In the genomic region with DNA sequence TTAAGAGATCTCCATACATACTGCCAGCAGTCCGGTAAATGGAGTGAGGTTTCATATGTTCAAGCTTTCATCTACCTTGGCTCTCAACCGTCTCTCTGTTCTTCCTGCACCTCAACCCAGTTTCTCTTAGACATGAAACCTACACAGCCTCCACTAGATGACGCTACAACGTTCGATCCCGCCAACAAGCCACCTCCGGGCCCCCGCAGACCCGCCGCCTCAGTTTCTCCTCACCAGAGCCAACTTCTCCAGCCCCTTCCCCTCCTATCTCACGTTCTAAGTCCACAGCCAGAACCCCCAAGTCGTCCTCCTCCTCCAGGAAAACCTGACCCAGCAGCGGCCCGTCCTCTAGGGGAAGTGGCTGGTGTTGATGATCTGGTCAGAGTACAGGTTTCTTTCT, we compare ENCODE assay signal across 8 mouse cellular contexts. TPM values are rescaled to one million over a fixed set of nuclear protein-coding genes. Genes with fewer than 3 reads are reported as not detected.
DNase-seq lines count a peak whose midpoint lies in the region; ATAC-seq and TF ChIP-seq lines count a peak whose summit lies in the region.

No protein-coding gene starts in this region.

- peak; percentile 44 for DNase-seq in kidney, adult 2 months
- no peak for DNase-seq in kidney, adult 11 months
- DNase-seq in c-Kit-positive CD71-negative TER-119-negative erythroid progenitor cells, embryonic 14.5 days (ENCODE audit: low read depth): peak; percentile 40
- no peak for DNase-seq in heart, postnatal 0 days (ENCODE audit: low spot score)
- DNase-seq in limb, embryonic 11.5 days (ENCODE audit: low spot score): peak; percentile 51
- peak; percentile 59 for DNase-seq in midbrain, embryonic 10.5 days (ENCODE audit: low spot score)
- peak; percentile 54 for DNase-seq in stomach, postnatal 0 days (ENCODE audit: low spot score)
- DNase-seq in cerebellum, adult 18-20 months: no peak

- peak overlapping the region; percentile 40; the same call in 1 of the 2 replicates for H3K4me3 ChIP-seq in kidney, adult 2 months (ENCODE audit: insufficient read depth, low read depth, low read length)
- H3K4me3 ChIP-seq in heart, postnatal 0 days (ENCODE audit: low read depth, low read length): peak overlapping the region; percentile 44
- H3K4me3 ChIP-seq in limb, embryonic 11.5 days (ENCODE audit: low read depth, low read length): peak overlapping the region; percentile 59
- H3K4me3 ChIP-seq in midbrain, embryonic 10.5 days: peak overlapping the region; percentile 71
- peak overlapping the region; percentile 28 for H3K4me3 ChIP-seq in stomach, postnatal 0 days (ENCODE audit: low read depth, low read length)

- no peak for ATAC-seq in heart, postnatal 0 days (ENCODE audit: insufficient read depth, low read depth)
- ATAC-seq in limb, embryonic 11.5 days (ENCODE audit: insufficient number of reproducible peaks, low FRiP score, low TSS enrichment, low read depth): no peak
- peak; percentile 3; the same call in 1 of the 2 replicates for ATAC-seq in stomach, postnatal 0 days (ENCODE audit: low FRiP score, low TSS enrichment)

- no peak for TF ChIP-seq EP300 in heart, postnatal 0 days (IDR thresholded peaks at IDR 0.05; ENCODE audit: low read depth)
- TF ChIP-seq EP300 in stomach, postnatal 0 days (optimal IDR thresholded peaks at IDR 0.05): no peak

- H3K9ac ChIP-seq in heart, postnatal 0 days (replicated peaks; ENCODE audit: low read depth, low read length): 0 out of 2 replicates have a peak overlapping the region, but pooled peaks have one; percentile 34
- no peak overlapping the region; the same call in 1 of the 2 replicates for H3K9ac ChIP-seq in limb, embryonic 11.5 days (ENCODE audit: low read length)
- H3K9ac ChIP-seq in stomach, postnatal 0 days (ENCODE audit: low read length): no peak overlapping the region

- 44% methylated on average over 14 of the region's 14 CpGs for WGBS in kidney, adult 2 months
- WGBS in heart, postnatal 0 days: 24% methylated on average over 14 of the region's 14 CpGs
- 32% methylated on average over 14 of the region's 14 CpGs for WGBS in limb, embryonic 11.5 days
- 35% methylated on average over 14 of the region's 14 CpGs for WGBS in midbrain, embryonic 10.5 days
- WGBS in stomach, postnatal 0 days: 23% methylated on average over 14 of the region's 14 CpGs

- no peak for TF ChIP-seq POLR2A in kidney, adult 2 months (IDR thresholded peaks at IDR 0.05; ENCODE audit: low read depth, low read length)

- H3K36me3 ChIP-seq in kidney, adult 2 months (ENCODE audit: control insufficient read depth, insufficient read depth, low read length): no peaks in the 10 kb centered on the region
- H3K36me3 ChIP-seq in heart, postnatal 0 days (replicated peaks; ENCODE audit: control insufficient read depth, insufficient read depth, low read length): no peaks in the 10 kb centered on the region
- H3K36me3 ChIP-seq in limb, embryonic 11.5 days (ENCODE audit: control insufficient read depth, insufficient read depth, low read length): no peaks in the 10 kb centered on the region
- peaks cover 39% of the 10 kb centered on the region for H3K36me3 ChIP-seq in midbrain, embryonic 10.5 days
- H3K36me3 ChIP-seq in stomach, postnatal 0 days (ENCODE audit: control insufficient read depth, insufficient read depth, low read length): no peaks in the 10 kb centered on the region

- no peaks in the 10 kb centered on the region for H3K27me3 ChIP-seq in kidney, adult 2 months (replicated peaks; ENCODE audit: control insufficient read depth, insufficient read depth, low read length)
- no peaks in the 10 kb centered on the region for H3K27me3 ChIP-seq in heart, postnatal 0 days (ENCODE audit: control insufficient read depth, insufficient read depth, low read length)
- no peaks in the 10 kb centered on the region for H3K27me3 ChIP-seq in limb, embryonic 11.5 days (ENCODE audit: control insufficient read depth, insufficient read depth, low read length)
- no peaks in the 10 kb centered on the region for H3K27me3 ChIP-seq in midbrain, embryonic 10.5 days (ENCODE audit: low read depth, poor library complexity, severe bottlenecking)
- no peaks in the 10 kb centered on the region for H3K27me3 ChIP-seq in stomach, postnatal 0 days (ENCODE audit: control insufficient read depth, insufficient read depth, low read length)

- peak overlapping the region; percentile 74 for H3K4me2 ChIP-seq in heart, postnatal 0 days (ENCODE audit: low read depth, low read length)
- peak overlapping the region; percentile 91 for H3K4me2 ChIP-seq in limb, embryonic 11.5 days (ENCODE audit: low read depth, severe bottlenecking)
- peak overlapping the region; percentile 67 for H3K4me2 ChIP-seq in stomach, postnatal 0 days (replicated peaks; ENCODE audit: low read depth)

- no peaks in the 10 kb centered on the region for H3K9me3 ChIP-seq in heart, postnatal 0 days (replicated peaks; ENCODE audit: control insufficient read depth, low read length)
- H3K9me3 ChIP-seq in limb, embryonic 11.5 days (ENCODE audit: control insufficient read depth, low read length): no peaks in the 10 kb centered on the region
- no peaks in the 10 kb centered on the region for H3K9me3 ChIP-seq in midbrain, embryonic 10.5 days (replicated peaks)
- H3K9me3 ChIP-seq in stomach, postnatal 0 days (ENCODE audit: control insufficient read depth, low read length): no peaks in the 10 kb centered on the region

- peaks cover under 1% of the 10 kb centered on the region; the same call in 1 of the 2 replicates for H3K4me1 ChIP-seq in kidney, adult 2 months (ENCODE audit: control insufficient read depth, insufficient read depth, low read length)
- peaks cover 16% of the 10 kb centered on the region for H3K4me1 ChIP-seq in heart, postnatal 0 days (ENCODE audit: control insufficient read depth, insufficient read depth)
- H3K4me1 ChIP-seq in limb, embryonic 11.5 days (ENCODE audit: control insufficient read depth, insufficient read depth, low read length): peaks cover 9% of the 10 kb centered on the region; the same call in 1 of the 2 replicates
- peaks cover 41% of the 10 kb centered on the region for H3K4me1 ChIP-seq in midbrain, embryonic 10.5 days
- 0 out of 2 replicates have a peak, but pooled peaks cover 2% of the 10 kb centered on the region for H3K4me1 ChIP-seq in stomach, postnatal 0 days (replicated peaks; ENCODE audit: control insufficient read depth, insufficient read depth)

- no peak overlapping the region for H3K27ac ChIP-seq in kidney, adult 2 months (ENCODE audit: insufficient read depth, low read depth, low read length)
- peak overlapping the region; percentile 54; the same call in 1 of the 2 replicates for H3K27ac ChIP-seq in heart, postnatal 0 days (ENCODE audit: low read depth)
- H3K27ac ChIP-seq in limb, embryonic 11.5 days (replicated peaks; ENCODE audit: low read depth, low read length): 0 out of 2 replicates have a peak overlapping the region, but pooled peaks have one; percentile 21
- H3K27ac ChIP-seq in midbrain, embryonic 10.5 days (replicated peaks): peak overlapping the region; percentile 96
- H3K27ac ChIP-seq in stomach, postnatal 0 days (replicated peaks): peak overlapping the region; percentile 65

- peak; percentile 44 for TF ChIP-seq CTCF in kidney, adult 2 months (conservative IDR thresholded peaks at IDR 0.05; ENCODE audit: insufficient read depth, insufficient read length, low read depth, low read length)
- TF ChIP-seq CTCF in heart, postnatal 0 days (IDR thresholded peaks at IDR 0.05; ENCODE audit: low read depth): peak; percentile 33
- peak; percentile 66 for TF ChIP-seq CTCF in stomach, postnatal 0 days (IDR thresholded peaks at IDR 0.05; ENCODE audit: low read depth)

RNA-seq across cellular contexts. Expression of gene Eef1a1, which starts 32.7 kb away (rescaled TPM):
- polyA plus RNA-seq in kidney, adult 2 months (2012; rRNA removed): 4,503 and 4,540 TPM in 2 replicates
- 7,011 and 7,051 TPM in 2 replicates for total RNA-seq in heart, postnatal 0 days (2014; rRNA removed; ENCODE audit: low replicate concordance)
- polyA plus RNA-seq in heart, postnatal 0 days (2015; fragmentation: Nextera tagmentation; extraction: Ambion mirVana): 2,146 and 2,221 TPM in 2 replicates
- polyA plus RNA-seq in limb, embryonic 11.5 days (2014; fragmentation: Nextera tagmentation; extraction: Ambion mirVana): 5,036 and 5,240 TPM in 2 replicates
- 3,476 and 3,775 TPM in 2 replicates for polyA plus RNA-seq in midbrain, embryonic 10.5 days (2016; fragmentation: Nextera tagmentation; extraction: Ambion mirVana)
- polyA plus RNA-seq in stomach, postnatal 0 days (2015; fragmentation: Nextera tagmentation; extraction: Ambion mirVana): 2,673 and 2,818 TPM in 2 replicates

Comparison
In these comparisons a context has a peak if more than half of its experiments do, and no peak if none do; other contexts are left out.
1. DNase-seq: peak in kidney, adult 2 months (single experiment), c-Kit-positive CD71-negative TER-119-negative erythroid progenitor cells, embryonic 14.5 days (single experiment), limb, embryonic 11.5 days (single experiment), midbrain, embryonic 10.5 days (single experiment) and stomach, postnatal 0 days (single experiment); none in kidney, adult 11 months (single experiment), heart, postnatal 0 days (single experiment) and cerebellum, adult 18-20 months (0 of 2).
2. Peak in every context shown above with its lines, with median percentiles within 50 percentile points of each other: H3K4me3 ChIP-seq, CTCF ChIP-seq and H3K4me2 ChIP-seq.